Mouse (Mus musculus): ENCODE measurements around the gene Cyp46a1.
A peak's percentile ranks its signal among the peaks of the same experiment; 100 is the strongest.

The Cyp46a1 gene

DNA sequence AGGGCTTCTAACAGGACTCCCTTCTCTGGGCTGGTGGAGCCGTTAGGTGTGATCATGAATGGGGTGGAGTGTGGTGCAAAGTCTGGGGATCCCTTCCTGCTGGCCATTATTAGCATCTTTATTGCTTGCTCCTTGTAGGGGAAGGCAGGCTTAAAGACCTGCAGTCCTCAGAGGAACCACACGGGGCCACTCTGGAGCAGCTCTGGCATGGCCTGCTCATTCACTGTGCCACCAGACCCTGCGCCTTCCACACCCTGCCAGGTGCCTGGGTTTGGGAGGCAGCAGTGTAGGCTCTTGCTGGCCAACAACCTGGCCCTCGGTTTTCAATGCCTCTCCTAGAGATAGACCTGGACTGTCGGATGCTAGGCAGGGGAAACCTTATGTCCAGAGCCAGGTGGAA, 29.6 kb downstream of the Cyp46a1 start:
- peak in 1 of 2 experiments; percentile 91 for DNase-seq (ENCODE audit: low spot score in 2 of 2)

DNA sequence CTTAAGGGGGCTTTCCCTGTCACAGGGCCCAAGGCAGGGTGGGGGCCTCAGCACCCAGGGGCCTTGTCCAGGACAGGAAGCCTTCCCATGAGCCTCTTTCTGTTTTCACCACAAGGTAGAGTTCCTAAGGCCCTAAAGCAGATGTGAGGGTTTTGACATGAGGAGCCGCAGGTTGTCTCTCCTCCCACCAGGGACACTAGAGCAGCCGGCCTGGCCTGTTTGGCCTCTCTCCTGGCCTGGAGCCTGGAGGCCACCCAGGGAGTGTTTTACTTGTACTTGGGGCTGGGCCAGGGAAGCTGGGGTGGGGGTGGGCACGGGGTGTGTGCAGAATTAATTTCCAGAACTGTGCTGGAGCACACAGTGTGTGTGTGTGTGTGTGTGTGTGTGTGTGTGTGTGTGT, 31.2 kb downstream of the Cyp46a1 start:
- DNase-seq (ENCODE audit: low spot score in 2 of 2), result no peak

DNA sequence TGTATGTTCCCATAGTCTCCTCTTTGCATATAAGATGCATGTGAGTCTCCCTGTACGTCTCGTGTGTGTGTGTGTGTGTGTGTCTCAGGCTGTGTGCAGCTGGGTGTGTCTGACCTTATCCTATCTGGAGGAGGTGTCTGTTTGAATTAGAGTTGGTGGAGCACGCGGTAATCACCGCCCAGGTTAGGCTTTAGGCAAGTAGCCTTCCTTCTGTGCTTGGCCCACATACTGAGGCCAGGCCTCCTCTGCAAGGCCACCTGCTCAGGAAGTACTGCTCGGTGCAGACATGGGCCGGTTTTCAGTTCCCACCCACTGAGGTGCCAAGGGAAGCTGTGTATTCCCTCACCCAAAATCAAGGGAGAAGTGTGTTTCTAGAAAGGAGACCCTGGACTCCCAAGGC, 31.7 kb downstream of the Cyp46a1 start:
- DNase-seq (ENCODE audit: low spot score in 2 of 2), result no peak

DNA sequence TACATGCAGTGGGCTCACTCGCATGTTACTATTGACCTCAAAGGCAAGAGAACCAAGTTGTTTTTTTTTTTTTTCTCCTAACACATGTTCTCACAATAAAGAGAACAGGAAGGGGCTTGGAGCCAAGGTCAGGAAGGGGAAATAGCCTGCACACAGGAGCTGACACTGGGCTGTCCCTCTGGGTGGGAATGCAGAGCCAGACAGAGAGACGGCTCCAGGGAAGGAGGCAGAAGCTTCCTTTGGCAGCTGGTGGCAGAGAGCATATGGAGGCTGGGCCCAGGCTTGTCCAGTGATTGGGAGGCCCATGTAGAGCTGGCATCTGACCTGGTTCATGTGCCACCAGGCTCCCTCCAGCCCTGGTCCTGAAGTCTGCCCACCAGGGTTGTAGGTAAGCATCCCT, 33.7 kb downstream of the Cyp46a1 start:
- DNase-seq (ENCODE audit: low spot score in 2 of 2), result no peak

DNA sequence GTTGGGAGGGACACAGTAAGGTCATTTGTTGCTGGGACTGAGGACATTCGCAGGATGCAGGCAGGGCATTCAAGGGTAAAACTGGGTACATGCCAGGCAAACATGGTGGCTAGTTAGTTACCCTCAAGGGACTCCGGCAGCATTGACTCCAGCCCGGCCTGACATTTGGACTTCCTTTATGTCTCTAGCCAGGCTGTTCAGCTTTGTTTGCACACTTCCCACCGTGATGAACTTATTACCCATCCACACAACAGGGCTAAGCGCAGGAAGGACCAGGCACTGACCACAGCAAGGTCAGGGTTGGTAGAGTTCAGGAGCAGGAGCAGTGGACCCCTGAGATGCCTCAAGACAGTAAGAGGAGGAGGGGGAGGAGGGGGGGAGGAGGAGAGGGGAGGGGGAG, 34.7 kb downstream of the Cyp46a1 start:
- no peak for DNase-seq (ENCODE audit: low spot score in 2 of 2)

DNA sequence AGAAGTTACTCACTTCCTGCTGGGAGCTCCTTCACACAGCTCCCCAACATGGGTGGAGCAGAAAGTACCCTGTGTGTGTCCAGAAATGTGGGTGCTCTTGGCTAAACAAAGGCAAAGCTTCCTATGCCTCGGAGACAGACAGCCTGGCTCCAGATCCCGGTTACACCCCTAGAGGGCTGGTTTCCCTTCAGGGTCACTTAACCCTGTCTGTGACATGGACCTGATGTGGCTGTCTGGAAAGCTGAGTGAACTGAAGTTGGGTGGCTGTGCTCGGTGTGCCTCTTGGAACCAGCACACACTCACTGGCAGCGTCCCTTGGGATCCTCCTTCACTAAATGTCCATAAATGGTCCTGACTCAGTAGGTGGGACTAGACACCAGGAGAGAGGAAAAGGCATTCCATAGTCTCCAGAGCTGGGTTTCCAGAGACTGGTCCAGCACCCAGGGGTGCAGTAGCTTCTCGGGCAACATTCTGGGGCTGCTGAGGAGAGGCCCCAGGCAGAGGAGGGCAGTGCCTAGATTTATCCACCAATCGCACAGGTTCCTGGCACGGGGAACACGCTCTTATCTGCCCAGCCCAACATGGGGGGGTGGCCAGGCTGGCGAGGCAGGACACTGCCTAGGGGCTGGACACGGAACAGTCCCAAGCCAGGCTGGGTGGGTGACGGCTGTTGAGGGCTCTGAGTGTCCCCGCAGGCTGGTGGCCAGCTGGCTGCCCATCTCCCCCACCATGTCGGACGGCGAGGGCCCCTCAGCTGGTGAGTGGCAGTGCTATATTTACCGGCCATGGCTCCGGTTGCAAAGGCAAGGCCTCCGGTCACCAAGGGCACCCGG, 36.6 kb downstream of the Cyp46a1 start, which contains the start of gene Eml1:
Gene Eml1, plus strand, starts transcription at position 362 of the 833 bp plus-strand sequence.
- no peak for DNase-seq (ENCODE audit: low spot score in 2 of 2)

DNA sequence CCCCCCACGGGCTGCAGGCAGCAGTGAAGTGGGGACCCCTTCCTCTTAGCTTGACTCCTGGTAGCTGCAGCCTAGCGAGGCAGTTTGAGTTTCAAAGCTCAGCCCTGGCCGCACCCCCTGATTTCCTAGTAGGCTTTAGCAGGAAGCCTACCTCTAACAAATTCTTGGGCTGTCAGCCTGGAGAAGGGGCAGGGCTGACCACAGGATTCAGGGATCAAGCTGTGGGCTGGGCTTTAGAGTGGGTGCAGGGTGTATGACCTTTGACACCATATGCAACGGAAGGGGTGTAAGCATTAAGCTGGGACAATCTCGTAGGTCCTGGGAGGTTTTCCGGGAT, 37.2 kb downstream of the Cyp46a1 start:
- DNase-seq (ENCODE audit: low spot score in 2 of 2), result no peak

DNA sequence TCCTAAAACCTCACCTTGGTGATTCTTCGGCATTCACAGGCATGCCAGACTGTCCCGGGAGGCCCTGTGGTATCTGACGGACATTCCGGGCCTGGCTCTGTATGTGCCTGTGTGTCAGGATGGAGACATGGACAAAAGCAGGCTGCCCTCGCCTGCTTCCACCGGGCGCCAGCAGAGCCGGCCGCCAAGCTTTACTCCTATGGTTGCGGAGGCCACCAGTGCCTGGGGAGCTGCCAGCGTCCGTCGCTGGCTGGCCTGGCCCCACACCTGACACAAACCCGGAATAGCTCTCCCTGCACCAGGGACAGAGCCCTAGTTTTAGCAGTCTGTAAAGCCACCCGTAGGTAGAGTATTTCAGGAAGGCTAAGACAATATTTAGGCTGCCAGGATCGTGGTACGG, 38.1 kb downstream of the Cyp46a1 start:
- DNase-seq (ENCODE audit: low spot score in 2 of 2), result no peak

DNA sequence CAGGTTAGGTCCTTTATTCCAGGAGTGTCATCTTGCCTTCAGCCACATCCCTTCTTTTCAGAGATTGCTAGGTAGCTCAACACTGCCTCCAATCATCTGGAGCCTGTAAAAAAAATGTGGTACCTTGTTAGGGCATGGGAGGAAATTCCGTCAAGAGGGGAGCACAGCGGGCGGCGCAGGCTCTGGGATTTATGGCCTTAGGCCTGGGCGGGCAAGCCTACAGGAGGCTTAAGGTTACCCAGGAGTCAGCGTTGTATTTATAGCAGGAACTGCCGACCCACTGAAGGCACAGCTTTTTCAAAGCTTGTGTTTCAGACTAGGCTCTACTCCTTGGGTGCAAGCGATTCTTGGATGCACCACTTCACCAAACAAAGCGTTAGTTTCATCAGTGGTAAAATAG, 39.4 kb downstream of the Cyp46a1 start:
- DNase-seq (ENCODE audit: low spot score in 2 of 2), result no peak

DNA sequence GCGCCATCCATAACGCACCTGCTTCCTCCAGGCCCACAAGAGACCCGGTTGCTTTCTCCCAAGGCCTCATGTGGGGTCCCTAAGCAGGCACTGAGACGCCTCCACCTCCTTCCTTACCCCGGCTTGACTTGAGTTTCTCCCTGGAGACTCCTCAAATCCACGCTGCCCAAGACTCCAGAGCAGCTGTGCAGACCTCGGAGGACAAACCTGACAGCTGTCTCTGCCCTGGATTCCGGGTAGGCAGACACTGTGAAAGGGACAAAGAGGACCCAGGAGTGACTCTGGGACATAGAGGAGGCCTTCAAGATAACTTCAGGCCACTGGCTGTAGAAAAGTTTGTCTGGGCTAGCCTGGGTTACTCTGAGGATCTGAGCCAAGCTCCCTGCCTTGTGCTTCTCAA, 40.5 kb downstream of the Cyp46a1 start:
- no peak for DNase-seq (ENCODE audit: low spot score in 2 of 2)

DNA sequence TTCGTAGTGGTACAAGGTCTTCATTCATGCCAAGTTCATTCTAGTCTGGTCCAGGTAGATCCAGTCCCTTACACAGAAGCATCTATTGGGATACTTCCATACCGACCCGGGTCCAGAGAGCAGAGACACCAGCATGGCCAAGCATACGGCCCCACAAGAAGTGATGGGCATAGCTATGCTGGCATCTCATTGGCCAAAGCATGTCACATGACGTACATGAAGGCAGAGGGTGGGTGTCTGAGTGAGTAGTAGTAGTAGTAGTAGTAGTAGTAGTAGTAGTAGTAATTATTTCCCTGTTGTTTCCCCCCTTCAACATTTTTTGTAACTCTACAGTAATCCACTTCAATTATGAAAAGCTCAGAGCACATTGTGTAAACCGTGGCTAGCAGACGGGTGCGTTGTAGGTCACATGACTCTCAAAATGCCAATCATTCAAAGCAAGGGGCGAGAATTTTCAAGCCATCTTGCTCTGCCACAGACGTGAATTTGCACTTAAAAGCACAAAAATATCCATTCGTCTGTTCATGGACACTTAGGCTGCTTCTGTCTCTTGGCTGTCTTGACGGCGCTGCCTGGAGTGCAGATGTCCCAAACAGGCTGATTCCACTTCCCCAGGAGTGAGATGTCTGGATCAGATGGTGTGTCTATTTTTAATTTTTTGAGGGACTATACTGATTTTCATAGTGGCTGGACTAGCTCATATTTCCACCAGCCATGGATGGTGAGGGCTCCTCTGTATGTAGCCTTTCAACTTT, 44.4 kb downstream of the Cyp46a1 start:
- DNase-seq (ENCODE audit: low spot score in 2 of 2), result no peak

DNA sequence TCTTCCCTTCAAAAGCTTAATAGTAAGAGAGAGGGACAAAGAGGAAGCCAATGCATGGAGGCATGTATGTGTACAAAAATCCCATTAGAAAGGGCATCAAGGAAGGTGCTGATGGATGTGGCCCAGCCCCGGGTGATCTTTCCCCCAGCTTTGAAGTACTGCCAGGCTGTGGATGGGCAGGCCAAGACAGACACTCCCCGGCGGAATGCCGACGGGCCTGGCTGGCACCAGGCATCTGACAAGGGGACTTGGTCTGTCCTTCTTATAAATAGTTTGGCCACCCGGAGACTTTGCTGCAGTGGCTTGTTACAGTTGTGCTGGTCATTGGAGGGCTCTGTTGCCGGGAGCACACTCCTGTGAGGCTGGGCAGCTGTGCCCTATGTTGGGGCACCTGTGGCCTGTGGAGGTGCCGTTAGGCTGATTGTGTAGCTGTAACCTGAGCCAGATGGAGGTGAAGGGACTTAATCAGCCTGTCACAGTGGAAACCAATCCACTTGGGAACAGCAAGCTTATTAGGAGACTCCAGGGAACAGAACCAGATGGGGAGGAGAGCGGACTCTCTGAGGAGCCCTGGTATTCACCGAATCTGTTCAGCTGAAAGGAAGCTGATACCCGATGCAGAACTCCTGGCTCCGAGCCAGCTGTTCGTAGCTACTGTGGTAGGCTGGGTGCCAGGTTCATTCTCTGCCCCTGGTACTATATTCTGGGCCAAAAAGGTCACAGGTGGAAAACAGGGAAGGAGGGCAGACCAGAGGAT, 52.5 kb downstream of the Cyp46a1 start:
- DNase-seq (ENCODE audit: low spot score in 2 of 2), result no peak

DNA sequence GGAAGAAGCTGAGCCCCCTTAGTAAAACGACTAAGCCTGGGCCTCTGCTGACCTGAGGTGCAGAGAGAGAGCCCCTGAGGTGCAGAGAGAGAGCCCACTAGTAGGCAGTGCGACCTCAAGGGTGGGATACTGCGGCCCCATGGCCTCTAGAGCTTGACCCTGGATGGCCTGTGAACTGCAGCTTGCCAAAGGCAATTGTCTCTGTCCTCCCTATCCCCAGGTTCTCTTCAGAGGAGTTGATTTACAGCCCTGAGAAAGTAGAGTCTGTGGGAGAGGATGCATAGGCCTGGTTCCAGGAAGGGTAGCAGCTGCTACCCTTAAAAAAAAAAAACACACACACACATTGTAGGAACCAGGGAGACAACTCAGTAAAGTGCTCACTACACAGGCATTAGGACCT, 55.5 kb downstream of the Cyp46a1 start:
- no peak for DNase-seq (ENCODE audit: low spot score in 2 of 2)

DNA sequence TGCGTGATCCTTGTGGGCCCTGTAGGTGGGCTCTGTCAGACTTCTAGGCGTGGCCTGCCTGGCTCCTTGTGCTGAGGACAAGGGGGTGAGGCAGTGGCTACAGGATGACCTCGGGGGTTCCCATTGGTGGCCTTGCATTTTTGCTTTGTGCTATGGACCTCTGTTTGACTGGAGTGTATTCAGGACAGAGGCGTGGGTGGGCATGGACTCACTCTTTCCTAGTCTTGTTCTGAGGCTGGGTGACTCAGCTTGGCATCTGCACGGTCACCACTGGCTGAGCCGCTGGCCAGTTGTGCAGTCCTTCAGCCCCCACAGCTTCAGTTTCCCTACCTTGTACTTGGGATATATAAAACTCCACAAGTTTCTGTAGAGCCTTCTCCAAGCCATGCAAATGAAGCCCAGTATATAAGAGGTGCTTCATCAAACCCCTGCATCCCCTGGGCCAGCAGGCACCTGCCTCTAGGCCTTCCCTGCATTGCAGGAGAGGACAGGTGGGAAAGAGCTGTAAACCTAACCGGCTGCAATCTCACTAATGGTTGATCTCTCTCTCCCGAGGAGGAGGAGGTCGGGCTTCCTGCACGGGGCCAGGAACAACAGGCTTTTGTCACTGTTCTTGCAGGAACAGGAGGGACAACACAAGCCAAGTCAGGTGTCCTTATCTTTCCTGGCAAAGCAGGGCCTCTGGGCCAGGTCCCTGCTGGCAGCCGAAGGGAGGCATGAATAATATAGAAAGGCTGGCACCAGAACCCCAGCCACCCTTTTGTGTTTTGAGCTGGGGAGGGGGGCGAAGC, 58.3 kb downstream of the Cyp46a1 start:
- DNase-seq (ENCODE audit: low spot score in 2 of 2), result no peak

DNA sequence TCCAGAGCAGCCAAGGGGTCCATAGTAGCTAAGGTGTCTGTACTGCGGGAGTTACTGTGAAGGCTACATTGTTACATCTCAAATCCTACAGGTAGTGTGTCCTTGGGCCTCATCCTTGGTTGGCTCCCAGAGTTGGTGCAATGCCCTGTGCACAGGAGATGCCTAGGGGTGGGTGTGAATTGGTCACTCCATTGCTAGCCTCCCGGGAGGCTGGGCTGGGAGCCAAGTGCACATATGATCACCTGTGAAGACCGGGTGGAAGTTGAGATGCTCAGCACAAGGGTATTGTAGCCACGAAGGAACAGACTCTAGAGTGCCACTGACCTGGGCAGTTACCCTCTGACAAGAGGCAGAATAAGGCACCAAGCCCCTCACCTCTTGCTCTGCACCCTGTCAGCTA, 58.9 kb downstream of the Cyp46a1 start:
- no peak for DNase-seq (ENCODE audit: low spot score in 2 of 2)

DNA sequence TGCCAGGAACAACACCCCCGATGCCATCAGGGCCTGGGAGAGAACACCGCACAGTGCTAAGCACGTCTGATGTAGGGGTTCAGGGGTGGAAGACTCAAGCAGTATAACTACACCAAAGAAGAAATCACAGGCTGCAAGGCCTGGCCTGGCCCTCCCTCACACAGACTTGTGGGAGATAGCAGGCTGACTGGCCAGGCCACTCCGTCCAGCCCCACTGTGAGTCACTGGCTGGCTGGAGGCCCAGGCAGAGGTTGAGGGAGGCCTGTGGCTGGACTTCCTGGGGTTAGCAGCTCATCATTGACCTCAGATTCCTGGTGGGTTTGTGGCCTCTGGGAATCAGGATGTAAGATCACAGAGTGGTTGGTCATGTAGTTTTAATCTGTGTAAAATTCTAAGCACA, 59.5 kb downstream of the Cyp46a1 start:
- peak in 1 of 2 experiments; percentile 47 for DNase-seq (ENCODE audit: low spot score in 2 of 2)

DNA sequence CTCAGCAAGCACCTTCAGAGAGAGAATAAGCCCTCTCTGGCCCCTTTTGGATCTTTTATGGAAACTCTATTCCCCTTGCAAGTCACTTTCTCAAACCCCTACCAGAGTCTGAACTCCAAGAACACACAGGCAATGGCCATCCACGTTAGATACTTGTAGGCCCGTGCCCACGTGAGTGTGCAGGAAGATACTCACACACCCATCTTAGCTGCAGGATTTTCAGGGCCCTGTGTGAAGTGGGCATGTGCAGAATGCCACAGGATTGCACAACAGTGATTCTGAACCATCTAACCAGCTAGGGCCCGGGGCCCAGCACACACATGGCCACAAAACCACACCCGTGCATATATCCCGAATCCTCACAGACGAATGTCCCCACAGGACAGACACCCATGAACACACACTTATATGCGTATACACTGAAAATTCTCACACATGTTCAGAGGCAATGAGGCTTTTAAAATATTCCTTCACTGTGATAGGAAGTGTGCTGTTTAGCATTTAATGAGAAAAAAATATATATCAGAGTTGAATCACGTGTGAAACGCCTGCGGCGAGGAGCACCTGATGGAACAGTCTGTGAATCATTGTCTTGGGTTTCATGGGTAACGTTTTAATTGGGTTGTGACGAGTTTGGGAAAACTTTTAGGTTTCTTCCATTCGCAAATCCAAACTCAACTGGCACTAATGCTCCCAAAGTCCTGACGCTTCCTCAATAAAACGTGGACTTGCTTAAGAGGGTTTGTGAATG, 60.5 kb downstream of the Cyp46a1 start:
- peak in 1 of 2 experiments; percentile 37 for DNase-seq (ENCODE audit: low spot score in 2 of 2)

DNA sequence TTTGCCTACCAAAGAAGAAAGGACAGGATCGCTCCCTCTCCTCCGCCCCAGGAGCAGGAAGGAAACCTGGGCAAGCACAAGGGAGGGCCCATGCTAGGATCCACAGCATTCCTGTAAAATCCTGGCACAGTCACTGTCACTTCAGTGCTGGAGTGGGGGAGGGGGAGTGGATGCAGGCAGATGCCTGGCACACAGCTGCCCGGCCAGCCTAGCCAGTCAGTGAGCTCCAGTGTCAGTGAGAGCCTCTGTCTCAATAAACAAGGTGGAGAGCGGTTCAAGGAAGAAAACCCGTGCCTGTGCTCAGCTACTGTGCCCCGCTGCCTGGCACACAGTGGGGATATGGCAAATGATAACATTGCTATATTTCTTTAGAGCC, 61.1 kb downstream of the Cyp46a1 start:
- DNase-seq (ENCODE audit: low spot score in 2 of 2), result no peak

DNA sequence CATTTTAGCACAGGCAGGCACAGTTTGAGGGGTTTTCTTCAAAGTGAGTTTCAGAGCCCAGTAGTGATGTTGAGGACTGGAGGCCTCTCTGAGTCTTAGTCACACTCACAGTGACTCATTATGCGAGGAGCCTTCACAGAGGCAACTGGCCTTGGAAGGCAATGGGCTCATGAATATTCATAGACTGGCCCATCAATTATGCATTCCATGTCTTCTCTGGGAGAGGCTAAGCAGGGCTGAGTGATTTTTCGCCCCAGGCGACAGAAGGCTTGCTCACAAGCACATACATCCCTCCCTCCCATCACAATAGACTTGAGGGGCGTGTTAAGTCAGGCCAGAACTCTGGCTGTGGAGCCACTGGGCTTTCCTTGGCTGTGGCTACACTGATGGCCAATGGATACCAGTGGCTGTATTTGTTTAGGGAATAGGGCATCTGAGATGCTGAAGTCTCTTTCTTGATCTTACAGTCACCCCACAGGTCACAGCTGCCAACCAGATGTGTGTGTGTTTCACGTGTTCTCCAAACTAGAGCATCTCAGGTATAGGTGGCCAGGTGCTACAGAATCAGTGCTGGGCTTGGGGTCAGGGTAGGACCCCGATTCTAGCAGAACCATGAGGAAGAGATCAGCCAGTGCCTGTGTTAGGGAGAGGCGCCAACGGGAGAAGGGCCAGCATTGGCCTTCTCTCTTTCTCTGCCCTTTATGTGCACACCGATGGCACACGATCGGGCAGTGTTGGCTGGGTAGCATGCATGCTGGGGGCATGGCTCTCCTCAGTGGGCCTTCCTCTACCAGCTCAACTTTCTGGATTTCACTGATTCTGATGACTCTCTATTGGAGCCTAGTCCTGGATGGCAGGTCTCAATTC, 62.1 kb downstream of the Cyp46a1 start:
- peak; percentile 57 to 83 for DNase-seq (ENCODE audit: low spot score in 2 of 2)

DNA sequence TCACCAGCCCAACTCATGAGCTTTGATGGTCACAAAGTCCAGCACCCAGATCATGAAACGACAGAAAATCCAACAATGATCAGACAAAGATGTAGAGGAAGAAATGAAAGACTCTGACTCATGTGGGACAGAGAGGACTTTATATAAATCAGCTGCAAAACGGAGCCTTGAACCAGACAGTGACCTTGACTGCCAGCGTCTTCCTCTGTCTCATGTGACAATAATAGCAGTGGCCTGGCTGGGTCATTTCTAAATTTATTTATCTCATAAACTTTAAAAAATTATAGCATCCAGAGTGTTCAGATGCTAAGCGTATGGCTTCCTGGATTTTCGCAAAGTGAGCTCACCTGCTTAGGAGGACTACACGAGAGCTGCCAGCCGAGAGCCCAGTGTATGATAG, 64.5 kb downstream of the Cyp46a1 start:
- no peak for DNase-seq (ENCODE audit: low spot score in 2 of 2)

All from left cerebral cortex, adult 9 months (tissue).